Mouse (Mus musculus) myocyte (in vitro differentiated cells): Measurements from ENCODE around the gene Rsph3a. TPM values are rescaled to one million over a fixed set of nuclear protein-coding genes. Genes with fewer than 3 reads are reported as not detected.

Source experiments
- H3K27me3 ChIP-seq: one replicate; pipeline ENCODE4 v1.6.1; 2011; ENCODE audit not compliant: control insufficient read depth, insufficient read depth, insufficient read length
- H3K36me3 ChIP-seq: one replicate; pipeline ENCODE4 v1.6.1; 2011; ENCODE audit not compliant: control insufficient read depth, insufficient read depth
- H3K4me2 ChIP-seq: one replicate; pipeline ENCODE4 v1.6.1; 2011; ENCODE audit warnings: low read depth, control low read depth
- H3K4me3 ChIP-seq: one replicate; pipeline ENCODE4 v1.5.1; 2011; ENCODE audit warnings: mild to moderate bottlenecking, control low read depth, moderate library complexity
- H3K79me2 ChIP-seq: one replicate; pipeline ENCODE4 v1.6.1; 2011; ENCODE audit not compliant: control insufficient read depth, insufficient read depth
- H3ac ChIP-seq: one replicate; pipeline ENCODE4 v1.6.1; 2011; ENCODE audit not compliant: control insufficient read depth, insufficient read length
- CEBPB ChIP-seq: IDR thresholded peaks from 2 replicates; pipeline ENCODE4 v1.6.1; 2011; ENCODE audit warnings: mild to moderate bottlenecking, moderate library complexity; ENCODE audit not compliant: poor library complexity, insufficient read depth, severe bottlenecking
- E2F4 ChIP-seq: IDR thresholded peaks from one replicate; pipeline ENCODE4 v1.6.1; 2011; ENCODE audit warnings: mild to moderate bottlenecking, control low read depth, moderate library complexity; ENCODE audit not compliant: insufficient read depth
- MAX ChIP-seq: IDR thresholded peaks from one replicate; pipeline ENCODE4 v1.6.1; 2011; ENCODE audit warnings: low read depth, mild to moderate bottlenecking, control low read depth
- MYOD1 ChIP-seq, 3 experiments: IDR thresholded peaks; one replicate each; pipeline ENCODE4 v1.6.1; 2011; ENCODE audit warnings: control low read depth in 2 of 3, low read depth in 2 of 3, mild to moderate bottlenecking in 2 of 3, moderate library complexity in 1 of 3; ENCODE audit not compliant: insufficient read length in 2 of 3, control insufficient read depth in 1 of 3
- MYOG ChIP-seq, 3 experiments: IDR thresholded peaks; one replicate each; pipeline ENCODE4 v1.6.1; 2011; ENCODE audit warnings: control low read depth in 2 of 3, low read depth in 2 of 3, mild to moderate bottlenecking in 2 of 3; ENCODE audit not compliant: insufficient read length in 2 of 3, control insufficient read depth in 1 of 3, insufficient read depth in 1 of 3
- POLR2A ChIP-seq: IDR thresholded peaks from one replicate; pipeline ENCODE4 v1.6.1; 2011; ENCODE audit warnings: low read depth, mild to moderate bottlenecking, control low read depth, moderate library complexity; ENCODE audit not compliant: insufficient read length
- POLR2AphosphoS2 ChIP-seq: IDR thresholded peaks from one replicate; pipeline ENCODE4 v1.6.1; 2011; ENCODE audit warnings: low read depth, control low read depth; ENCODE audit not compliant: insufficient read length
- REST ChIP-seq: IDR thresholded peaks from one replicate; pipeline ENCODE4 v1.6.1; 2011; ENCODE audit warnings: mild to moderate bottlenecking, control low read depth, moderate library complexity; ENCODE audit not compliant: insufficient read depth, insufficient read length
- SRF ChIP-seq: IDR thresholded peaks from one replicate; pipeline ENCODE4 v1.6.1; 2011; ENCODE audit warnings: low read depth; ENCODE audit not compliant: control insufficient read depth, insufficient read length
- TCF12 ChIP-seq: IDR thresholded peaks from one replicate; pipeline ENCODE4 v1.6.1; 2011; ENCODE audit warnings: mild to moderate bottlenecking, control low read depth; ENCODE audit not compliant: poor library complexity, insufficient read depth, severe bottlenecking
- TCF3 ChIP-seq: IDR thresholded peaks from one replicate; pipeline ENCODE4 v1.6.1; 2011; ENCODE audit warnings: low read depth, control low read depth; ENCODE audit not compliant: insufficient read length
- USF1 ChIP-seq: IDR thresholded peaks from one replicate; pipeline ENCODE4 v1.6.1; 2011; ENCODE audit warnings: low read depth, mild to moderate bottlenecking, control low read depth, moderate library complexity
- polyA plus RNA-seq: library from polyadenylated mRNA; unstranded; fragments of >200 nt; fragmentation: generic; extraction: Trizol; gene quantifications from one replicate; pipeline ENCODE4 v1.2.1, GENCODE M21; 2012; ENCODE audit warnings: missing spikeins

Rsph3a gene
- polyA plus RNA-seq, 1 experiment, result 53.7 TPM

DNA sequence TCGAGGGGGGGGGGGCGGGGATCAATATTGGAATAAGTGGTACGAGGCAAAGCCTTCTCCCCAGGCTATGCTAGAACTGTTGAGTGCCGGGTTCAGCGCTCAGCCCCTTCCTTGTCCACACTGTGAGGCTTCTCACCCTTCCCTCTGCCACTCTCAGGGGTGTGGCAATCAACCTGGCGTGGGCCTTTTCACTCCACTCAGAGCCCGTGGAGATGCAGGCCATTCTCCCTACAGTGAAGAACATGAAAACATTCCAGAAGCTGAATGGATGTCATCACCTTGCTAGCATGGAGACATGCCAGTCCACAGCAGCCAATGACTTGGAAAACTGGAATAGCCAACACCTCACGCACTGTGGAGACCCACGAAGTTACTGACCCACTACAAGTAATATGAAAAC lies 29.6 kb upstream of the Rsph3a start:
- H3K36me3 ChIP-seq, result no peaks in the 10 kb centered on the region
- H3K79me2 ChIP-seq, result no peaks in the 10 kb centered on the region
- peaks cover 6% of the 10 kb centered on the region for H3K27me3 ChIP-seq
- TF ChIP-seq MAX (no peak), TCF3 (no peak), USF1 (no peak), REST (no peak), CEBPB (no peak), POLR2A (no peak)
- H3K4me3 ChIP-seq, result no peak overlapping the region
- no peak overlapping the region for H3K4me2 ChIP-seq
- no peak overlapping the region for H3ac ChIP-seq

DNA sequence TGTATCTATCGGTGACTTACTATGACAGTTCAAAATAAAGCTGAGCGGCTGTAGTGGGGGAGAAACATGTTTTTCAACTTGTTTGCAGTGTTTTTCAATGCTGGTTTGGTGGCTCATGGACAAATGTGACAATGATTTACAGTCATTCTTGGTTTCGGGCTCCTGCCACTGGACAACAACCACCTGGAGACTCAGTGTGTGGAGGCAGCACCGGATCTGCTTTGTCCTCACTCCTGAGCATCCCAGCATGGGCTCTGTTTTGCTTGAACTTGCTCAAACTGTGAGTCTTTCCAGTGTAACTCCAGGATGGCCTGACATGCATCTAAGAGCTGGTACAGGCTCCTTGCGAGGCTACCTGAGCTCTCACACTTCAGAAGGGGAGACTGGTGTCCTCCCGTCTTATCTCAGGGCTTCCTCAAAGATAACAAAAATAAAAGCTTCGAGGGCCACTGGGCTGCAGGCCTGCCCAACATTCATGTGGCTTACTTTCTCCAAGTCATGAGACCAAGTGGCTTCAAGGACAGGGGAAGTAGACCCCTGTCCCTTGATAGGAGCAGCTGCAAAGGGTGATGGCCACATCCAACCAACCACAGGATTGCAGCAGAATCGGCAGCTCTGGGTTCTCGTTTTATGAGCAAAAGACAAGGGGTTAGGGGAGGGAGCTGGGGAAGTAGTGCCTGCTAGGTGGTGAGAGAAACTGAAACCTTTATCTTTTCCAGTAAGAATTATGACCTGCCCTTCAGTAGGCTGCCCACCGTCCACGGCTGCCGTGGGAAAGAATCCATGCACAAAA lies 28.4 kb upstream of the Rsph3a start:
- Histone ChIP-seq H3K36me3 (no peaks in the 10 kb centered on the region), H3K27me3 (peaks cover 6% of the 10 kb centered on the region), H3K79me2 (no peaks in the 10 kb centered on the region), H3K4me2 (no peak overlapping the region), H3K4me3 (no peak overlapping the region), H3ac (no peak overlapping the region)
- TF ChIP-seq CEBPB (no peak), REST (no peak), MYOG (IDR thresholded peaks at IDR 0.05; ENCODE audit: control insufficient read depth in 1 of 3, insufficient read depth in 1 of 3, insufficient read length in 2 of 3, low read depth in 2 of 3) (no peak), E2F4 (no peak), POLR2AphosphoS2 (no peak), TCF3 (no peak), POLR2A (no peak), USF1 (no peak), MYOD1 (IDR thresholded peaks at IDR 0.05; ENCODE audit: control insufficient read depth in 1 of 3, insufficient read length in 2 of 3, low read depth in 2 of 3) (no peak), SRF (no peak)

DNA sequence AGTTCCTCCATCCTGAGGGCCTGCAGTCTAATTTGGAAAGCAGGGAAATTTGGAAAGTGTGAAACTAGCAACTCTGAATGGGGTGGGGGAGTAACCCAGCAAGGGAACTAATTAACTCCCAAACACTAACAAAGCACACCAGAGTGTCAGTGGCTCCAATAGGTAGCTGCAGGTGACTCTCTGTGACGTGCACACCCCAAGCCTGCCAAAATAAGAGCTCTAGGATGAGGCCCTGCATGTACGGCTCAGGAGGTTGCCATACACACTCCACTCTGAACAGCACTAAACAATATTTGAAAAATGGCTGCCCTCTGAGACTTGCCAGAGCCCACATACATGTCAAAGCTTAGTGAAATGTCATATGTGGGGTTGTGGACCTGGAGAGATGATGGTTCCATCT lies 27.1 kb upstream of the Rsph3a start:
- H3K4me3 ChIP-seq, result no peak overlapping the region
- no peak overlapping the region for H3K4me2 ChIP-seq
- TF ChIP-seq SRF, result no peak
- no peak for TF ChIP-seq E2F4
- no peak for TF ChIP-seq MAX
- no peak for TF ChIP-seq TCF3
- TF ChIP-seq MYOD1 (IDR thresholded peaks at IDR 0.05; ENCODE audit: control insufficient read depth in 1 of 3, insufficient read length in 2 of 3, low read depth in 2 of 3), result no peak
- no peak for TF ChIP-seq MYOG (IDR thresholded peaks at IDR 0.05; ENCODE audit: control insufficient read depth in 1 of 3, insufficient read depth in 1 of 3, insufficient read length in 2 of 3, low read depth in 2 of 3)
- TF ChIP-seq TCF12, result no peak
- no peak for TF ChIP-seq POLR2A
- TF ChIP-seq USF1, result no peak
- no peak for TF ChIP-seq CEBPB
- TF ChIP-seq POLR2AphosphoS2, result no peak
- TF ChIP-seq REST, result no peak
- H3K36me3 ChIP-seq, result no peaks in the 10 kb centered on the region
- peaks cover 6% of the 10 kb centered on the region for H3K27me3 ChIP-seq
- H3ac ChIP-seq, result no peak overlapping the region
- no peaks in the 10 kb centered on the region for H3K79me2 ChIP-seq

DNA sequence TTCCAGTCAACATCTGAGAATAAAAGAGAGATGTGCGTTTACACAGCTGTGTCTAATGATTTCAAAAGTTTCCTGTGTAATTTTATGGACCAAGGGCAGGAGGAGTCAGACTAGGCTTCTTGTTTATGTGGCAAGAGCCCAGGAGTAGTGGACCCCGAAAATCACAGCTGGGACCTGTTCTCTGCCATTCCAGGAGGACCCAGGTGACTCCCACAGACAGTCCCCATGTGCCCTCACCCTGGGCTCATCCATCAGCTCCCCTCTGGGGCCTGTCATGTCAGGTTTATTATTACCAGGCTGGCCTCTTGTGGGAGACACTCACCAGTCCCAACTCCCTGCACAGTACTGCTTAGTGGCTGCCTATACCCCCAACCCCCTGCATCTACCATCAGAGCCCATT lies 26.2 kb upstream of the Rsph3a start:
- Histone ChIP-seq H3K4me2 (no peak overlapping the region), H3K36me3 (no peaks in the 10 kb centered on the region), H3K4me3 (no peak overlapping the region), H3K79me2 (no peaks in the 10 kb centered on the region), H3K27me3 (peaks cover 6% of the 10 kb centered on the region), H3ac (no peak overlapping the region)
- no peak for TF ChIP-seq MAX
- no peak for TF ChIP-seq TCF12
- no peak for TF ChIP-seq MYOD1 (IDR thresholded peaks at IDR 0.05; ENCODE audit: control insufficient read depth in 1 of 3, insufficient read length in 2 of 3, low read depth in 2 of 3)
- TF ChIP-seq TCF3, result no peak
- TF ChIP-seq POLR2A, result no peak
- no peak for TF ChIP-seq E2F4
- TF ChIP-seq USF1, result no peak
- no peak for TF ChIP-seq REST
- TF ChIP-seq CEBPB, result no peak
- no peak for TF ChIP-seq POLR2AphosphoS2
- TF ChIP-seq MYOG (IDR thresholded peaks at IDR 0.05; ENCODE audit: control insufficient read depth in 1 of 3, insufficient read depth in 1 of 3, insufficient read length in 2 of 3, low read depth in 2 of 3), result no peak
- no peak for TF ChIP-seq SRF

DNA sequence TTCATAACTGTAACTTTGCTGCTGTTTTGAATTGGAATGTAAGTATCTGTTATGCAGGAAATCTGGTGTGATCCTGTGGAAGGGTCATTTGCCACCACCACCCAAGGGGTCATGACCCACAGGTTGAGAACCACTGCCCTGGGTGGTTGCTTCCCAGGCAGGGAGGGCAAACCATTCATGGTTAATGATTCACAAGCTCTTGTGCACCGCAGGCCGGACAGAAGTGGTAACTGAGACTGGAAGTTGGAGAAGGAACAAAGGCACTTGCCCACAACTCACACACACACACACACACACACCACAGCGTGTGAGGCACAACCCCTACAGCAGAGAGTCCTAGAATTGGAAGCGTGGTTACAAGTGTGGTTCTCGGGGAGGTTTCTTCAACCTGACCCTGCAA lies 22.9 kb upstream of the Rsph3a start:
- H3K36me3 ChIP-seq, result no peaks in the 10 kb centered on the region
- H3K27me3 ChIP-seq, result peaks cover 6% of the 10 kb centered on the region
- no peak overlapping the region for H3ac ChIP-seq
- no peaks in the 10 kb centered on the region for H3K79me2 ChIP-seq
- H3K4me2 ChIP-seq, result no peak overlapping the region
- H3K4me3 ChIP-seq, result no peak overlapping the region
- TF ChIP-seq POLR2AphosphoS2 (no peak), MAX (no peak), MYOD1 (IDR thresholded peaks at IDR 0.05; ENCODE audit: control insufficient read depth in 1 of 3, insufficient read length in 2 of 3, low read depth in 2 of 3) (no peak), E2F4 (no peak), REST (no peak), TCF12 (no peak), SRF (no peak), MYOG (IDR thresholded peaks at IDR 0.05; ENCODE audit: control insufficient read depth in 1 of 3, insufficient read depth in 1 of 3, insufficient read length in 2 of 3, low read depth in 2 of 3) (no peak), POLR2A (no peak), CEBPB (no peak), TCF3 (no peak)
